Mouse (Mus musculus) C2C12 (cell line): ENCODE data around the gene Zbed5. TPM values are rescaled to one million over a fixed set of nuclear protein-coding genes. Genes with fewer than 3 reads are reported as not detected.

Source experiments
- H3K27me3 ChIP-seq: one replicate; pipeline ENCODE4 v1.6.1; 2011; ENCODE audit not compliant: control insufficient read depth, insufficient read depth, insufficient read length
- H3K36me3 ChIP-seq: one replicate; pipeline ENCODE4 v1.6.1; 2011; ENCODE audit not compliant: control insufficient read depth, insufficient read depth
- H3K4me3 ChIP-seq: one replicate; pipeline ENCODE4 v1.5.1; 2011; ENCODE audit warnings: mild to moderate bottlenecking, control low read depth; ENCODE audit not compliant: poor library complexity, insufficient read depth, severe bottlenecking
- H3K79me2 ChIP-seq: one replicate; pipeline ENCODE4 v1.6.1; 2011; ENCODE audit not compliant: control insufficient read depth, insufficient read depth
- H3K79me3 ChIP-seq: one replicate; pipeline ENCODE4 v1.6.1; 2011; ENCODE audit warnings: low read depth, control low read depth
- H3ac ChIP-seq: one replicate; pipeline ENCODE3; 2011; ENCODE audit warnings: low read depth; ENCODE audit not compliant: control insufficient read depth, insufficient read length
- CEBPB ChIP-seq: IDR thresholded peaks from one replicate; pipeline ENCODE4 v1.6.1; 2011; ENCODE audit warnings: low read depth, mild to moderate bottlenecking, control low read depth, moderate library complexity
- CTCF ChIP-seq: IDR thresholded peaks from one replicate; pipeline ENCODE4 v1.5.1; 2011; ENCODE audit not compliant: control insufficient read depth, insufficient read depth, insufficient read length
- FOSL1 ChIP-seq: IDR thresholded peaks from one replicate; pipeline ENCODE4 v1.8.0; 2011; ENCODE audit warnings: mild to moderate bottlenecking, low read length; ENCODE audit not compliant: poor library complexity, insufficient read depth, severe bottlenecking
- MAX ChIP-seq: IDR thresholded peaks from one replicate; pipeline ENCODE4 v1.6.1; 2011; ENCODE audit warnings: mild to moderate bottlenecking, control low read depth
- MYOD1 ChIP-seq: IDR thresholded peaks from one replicate; pipeline ENCODE4 v1.6.1; 2011; ENCODE audit warnings: low read depth; ENCODE audit not compliant: control insufficient read depth, insufficient read length
- MYOG ChIP-seq: IDR thresholded peaks from one replicate; pipeline ENCODE4 v1.6.1; 2011; ENCODE audit not compliant: control insufficient read depth, insufficient read length; ENCODE audit errors: extremely low read depth
- USF1 ChIP-seq: IDR thresholded peaks from one replicate; pipeline ENCODE4 v1.6.1; 2011; ENCODE audit warnings: low read depth, mild to moderate bottlenecking, control low read depth, moderate library complexity
- polyA plus RNA-seq: library from polyadenylated mRNA; unstranded; fragments of >200 nt; fragmentation: generic; extraction: Trizol; gene quantifications from one replicate; pipeline ENCODE4 v1.2.1, GENCODE M21; 2012; ENCODE audit warnings: missing spikeins

Gene Zbed5
- polyA plus RNA-seq, 1 experiment: 1.4 TPM

GRCm38 (mm10) chr5:129924820-129925452 lies 29.4 kb downstream of the Zbed5 start:
- no peak overlapping the region for H3ac ChIP-seq
- H3K36me3 ChIP-seq: no peaks in the 10 kb centered on the region
- H3K79me3 ChIP-seq: no peaks in the 10 kb centered on the region
- H3K79me2 ChIP-seq: no peaks in the 10 kb centered on the region
- H3K4me3 ChIP-seq: no peak overlapping the region
- no peaks in the 10 kb centered on the region for H3K27me3 ChIP-seq
- TF ChIP-seq CEBPB: no peak
- TF ChIP-seq USF1: no peak
- no peak for TF ChIP-seq MAX
- TF ChIP-seq CTCF: no peak
- TF ChIP-seq MYOG: no peak
- no peak for TF ChIP-seq MYOD1
- TF ChIP-seq FOSL1: no peak

- Histone ChIP-seq H3K79me2 (no peaks in the 10 kb centered on the region), H3K36me3 (no peaks in the 10 kb centered on the region), H3ac (no peak overlapping the region), H3K4me3 (no peak overlapping the region), H3K79me3 (no peaks in the 10 kb centered on the region), H3K27me3 (no peaks in the 10 kb centered on the region)
- TF ChIP-seq MYOG: no peak
- no peak for TF ChIP-seq CEBPB
- no peak for TF ChIP-seq CTCF
- TF ChIP-seq MYOD1: no peak
- no peak for TF ChIP-seq FOSL1
- TF ChIP-seq MAX: no peak
- TF ChIP-seq USF1: no peak
Measured at GRCm38 (mm10) chr5:129925933-129926332, 30.4 kb downstream of the Zbed5 start.

DNA sequence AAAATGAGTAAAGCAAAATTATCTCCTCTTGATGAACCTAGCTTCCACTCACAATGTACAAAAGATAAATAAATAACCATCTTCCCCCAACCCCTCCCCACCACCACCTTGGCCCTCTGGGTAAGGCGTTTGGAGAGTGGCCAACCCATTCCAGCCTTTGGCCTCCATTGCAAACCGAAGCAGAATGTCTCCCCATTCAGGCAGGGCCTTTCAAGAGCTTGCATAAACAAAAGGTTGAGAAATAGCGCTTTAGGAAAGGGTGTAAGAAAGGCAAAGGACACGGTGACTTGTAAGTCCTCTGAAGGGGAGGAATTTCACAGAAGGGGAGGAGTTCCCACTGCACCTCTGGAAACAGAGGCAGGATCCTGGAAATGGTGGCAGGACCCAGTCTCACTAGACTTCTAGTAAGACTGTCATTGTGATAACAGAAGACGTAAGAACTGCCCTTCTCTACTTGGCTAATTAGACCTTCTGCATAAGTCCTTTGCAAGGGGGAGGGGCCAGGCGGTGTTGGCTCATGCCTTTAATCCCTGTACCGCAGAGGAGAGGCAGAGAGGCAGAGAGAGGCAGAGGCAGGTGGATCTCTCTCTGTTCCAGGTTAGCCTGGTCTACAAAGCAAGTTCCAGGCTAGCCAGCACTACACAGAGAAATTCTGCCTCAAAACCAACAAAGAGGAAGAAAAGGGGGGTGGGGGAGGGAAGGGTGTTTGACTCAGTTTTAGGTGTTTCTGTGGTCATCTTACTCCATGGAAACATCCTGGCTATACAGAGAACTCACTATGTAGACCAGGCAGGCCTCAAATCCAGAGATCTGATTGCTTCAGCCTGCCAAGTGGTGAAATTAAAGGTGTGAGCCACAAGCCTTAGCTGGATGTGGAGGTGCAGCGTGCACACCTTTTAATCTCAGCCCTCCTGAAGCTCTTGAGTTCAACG lies 34.7 kb downstream of the Zbed5 start:
- H3K4me3 ChIP-seq: no peak overlapping the region
- TF ChIP-seq MYOG (no peak), CEBPB (no peak), MAX (no peak), CTCF (no peak), FOSL1 (no peak), MYOD1 (no peak), USF1 (no peak)

DNA sequence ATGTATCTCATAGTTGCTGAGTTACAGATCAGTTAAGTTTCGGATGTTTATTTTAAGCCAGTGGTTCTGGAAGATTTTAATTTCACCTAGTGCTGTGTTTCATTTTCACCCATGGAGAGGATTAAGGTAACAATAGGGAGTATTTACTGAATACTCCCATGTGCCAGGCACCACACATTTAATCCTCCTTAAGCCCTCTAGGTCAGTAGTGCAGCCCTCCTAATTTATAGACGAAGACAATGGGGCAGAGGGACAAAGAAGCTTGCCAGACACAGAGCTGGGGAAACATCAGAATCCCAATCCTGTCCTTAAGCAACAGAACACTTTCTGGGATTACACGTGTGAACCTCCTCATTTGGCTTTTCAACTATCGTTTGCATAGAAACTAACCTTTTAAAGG lies 41.4 kb downstream of the Zbed5 start:
- no peaks in the 10 kb centered on the region for H3K79me3 ChIP-seq
- TF ChIP-seq CTCF: no peak
- TF ChIP-seq USF1: no peak
- no peak for TF ChIP-seq CEBPB
- no peak for TF ChIP-seq FOSL1
- TF ChIP-seq MYOD1: no peak
- no peak for TF ChIP-seq MAX
- no peak for TF ChIP-seq MYOG
- H3ac ChIP-seq: no peak overlapping the region
- H3K36me3 ChIP-seq: no peaks in the 10 kb centered on the region
- no peaks in the 10 kb centered on the region for H3K27me3 ChIP-seq
- H3K4me3 ChIP-seq: no peak overlapping the region
- H3K79me2 ChIP-seq: no peaks in the 10 kb centered on the region

More for the DNA sequence above, 34.7 kb downstream of the Zbed5 start:
- Histone ChIP-seq H3K27me3 (no peaks in the 10 kb centered on the region), H3K79me2 (no peaks in the 10 kb centered on the region), H3K36me3 (no peaks in the 10 kb centered on the region), H3K79me3 (no peaks in the 10 kb centered on the region), H3ac (no peak overlapping the region)

GRCm38 (mm10) chr5:129940281-129940680 lies 44.8 kb downstream of the Zbed5 start:
- peaks cover 30% of the 10 kb centered on the region for H3K79me2 ChIP-seq
- peaks cover 17% of the 10 kb centered on the region for H3K79me3 ChIP-seq
- H3K4me3 ChIP-seq: no peak overlapping the region
- H3K36me3 ChIP-seq: peaks cover 4% of the 10 kb centered on the region
- H3ac ChIP-seq: no peak overlapping the region
- TF ChIP-seq CEBPB (no peak), USF1 (no peak), CTCF (no peak), MYOD1 (no peak), FOSL1 (no peak), MYOG (no peak), MAX (no peak)
- H3K27me3 ChIP-seq: no peaks in the 10 kb centered on the region
